Mouse (Mus musculus) cerebellum, adult 18-20 months (tissue): ENCODE measurements at regions not wholly inside any gene's neighbourhood (a gene's known extent, or its start where the extent isn't known, plus 50 kb on each side); places are given as distances from the start of the nearest gene placed in this dataset.
"Not testable (repeated sequence)": the region's sequence is repeated elsewhere in the genome, so short reads cannot be mapped to it uniquely, and the experiment has no call there.

Experiments
- DNase-seq, 2 experiments: peaks; one replicate each; pipeline ENCODE4 v3.0.0; 2021

DNA sequence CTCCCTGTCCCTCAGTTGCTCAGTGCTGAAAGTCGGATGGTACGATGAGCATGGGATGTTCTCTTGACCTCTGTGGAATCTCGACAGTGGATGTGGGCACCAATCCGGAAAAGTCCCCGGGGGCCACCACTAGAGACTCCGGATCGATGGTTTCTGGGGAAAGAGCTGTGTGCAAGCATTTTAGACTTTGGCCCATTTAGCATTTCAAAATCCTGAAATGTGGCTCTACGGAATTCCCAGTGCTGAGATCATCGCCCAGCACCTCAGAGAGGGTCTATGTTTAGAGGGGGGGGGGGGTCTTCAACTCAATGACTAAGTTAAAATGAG lies 68.6 kb downstream of the Tomm20 start:
- DNase-seq: no peak

GRCm38 (mm10) chr8:126876300-126877038 lies 69.2 kb downstream of the Tomm20 start:
- DNase-seq: no peak

- no peak for DNase-seq
These were observed 70.0 kb downstream of the Tomm20 start for GRCm38 (mm10) chr8:126875491-126876155.

DNA sequence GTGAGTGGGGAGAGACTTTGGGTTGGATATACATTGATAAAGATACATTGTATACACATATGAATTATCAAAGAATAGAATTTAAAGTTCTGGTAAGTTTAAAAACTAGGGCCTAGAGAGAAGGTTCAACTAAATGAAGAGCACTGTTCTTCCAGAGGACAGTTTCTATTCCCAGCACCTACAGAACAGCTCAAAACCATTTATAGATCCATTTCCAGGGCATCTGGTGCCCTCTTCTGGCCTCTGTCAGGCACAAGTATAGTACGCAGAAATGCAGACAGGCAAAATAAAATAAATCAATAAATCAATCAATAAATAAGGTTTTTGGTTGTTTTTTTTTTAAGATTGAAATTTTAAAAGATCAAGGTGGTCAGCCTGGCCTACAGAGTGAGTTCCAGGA lies 70.8 kb downstream of the Tomm20 start:
- DNase-seq: no peak

DNA sequence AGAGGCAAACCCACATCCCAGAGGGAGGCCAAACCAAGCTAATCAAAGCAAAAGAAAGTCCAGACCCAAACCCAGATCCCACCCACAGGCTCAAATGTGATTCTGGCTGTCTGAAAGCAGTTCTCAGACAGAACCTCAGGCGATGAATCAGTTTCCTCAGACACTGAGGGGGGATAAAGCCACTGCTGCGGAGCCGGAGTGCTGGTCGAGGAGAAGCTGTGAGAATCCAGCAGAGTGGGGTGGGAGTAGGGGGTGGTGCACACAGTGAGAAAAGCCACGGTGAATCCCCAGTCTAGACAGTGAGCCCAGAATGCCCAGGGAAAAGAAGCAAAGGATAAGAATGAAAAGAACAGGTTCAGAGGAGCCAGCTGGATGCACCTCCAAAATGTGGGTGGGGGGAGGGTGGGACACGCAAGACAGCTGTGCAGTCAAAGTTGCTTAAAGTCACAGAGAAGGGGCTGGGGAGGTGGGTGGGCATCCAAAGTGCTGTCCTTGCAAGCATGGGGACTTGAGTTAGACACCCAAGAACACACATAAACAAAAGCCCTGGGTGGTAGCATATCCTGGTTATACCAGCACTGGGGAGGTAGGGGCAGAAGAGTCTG lies 71.4 kb downstream of the Tomm20 start:
- DNase-seq: no peak

GRCm38 (mm10) chr8:126873306-126873705 lies 72.3 kb downstream of the Tomm20 start:
- no peak for DNase-seq

DNA sequence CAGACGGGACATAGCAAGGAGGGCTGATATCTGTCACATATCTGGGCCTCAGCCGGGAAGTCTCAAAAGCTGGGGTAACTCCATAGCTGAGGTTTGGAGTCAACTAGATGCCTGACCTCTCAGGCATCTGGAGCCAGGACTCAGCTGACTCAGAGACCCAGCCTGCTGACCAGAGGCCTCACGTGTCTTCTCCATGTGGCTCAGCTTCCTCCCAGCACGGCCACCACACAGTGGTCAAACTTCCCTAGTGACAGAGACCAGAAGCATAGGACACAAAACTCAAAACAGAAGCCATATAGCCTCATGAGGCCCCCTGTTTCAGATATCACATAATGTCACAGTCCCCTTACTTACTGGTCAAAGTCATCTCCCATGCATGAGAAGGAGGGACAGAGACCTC lies 73.1 kb downstream of the Tomm20 start:
- no peak for DNase-seq

GRCm38 (mm10) chr8:126872133-126872532 lies 73.5 kb downstream of the Tomm20 start:
- DNase-seq: no peak

DNA sequence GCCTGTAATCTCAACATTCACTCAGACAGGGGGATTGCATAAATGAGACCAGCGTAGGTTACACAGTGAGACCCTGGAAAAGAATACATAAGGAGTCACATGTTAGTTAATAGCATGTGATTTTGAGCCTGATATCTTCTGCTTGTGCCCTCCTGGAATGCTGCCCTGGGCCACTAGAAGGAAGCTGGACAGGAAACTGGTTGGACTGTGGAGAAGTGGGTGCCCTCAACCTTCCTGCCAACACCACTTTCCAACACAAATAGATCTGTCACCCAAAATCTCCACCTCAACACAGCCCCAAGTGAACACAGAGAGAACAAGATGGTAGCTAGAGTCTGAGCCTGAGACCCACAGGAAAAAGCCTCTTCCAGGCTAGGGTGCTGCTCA lies 76.2 kb downstream of the Tomm20 start:
- no peak for DNase-seq

- DNase-seq: no peak
These were observed 76.7 kb downstream of the Tomm20 start for GRCm38 (mm10) chr8:126868831-126869463.

- DNase-seq: no peak
These were observed 78.3 kb downstream of the Tomm20 start for GRCm38 (mm10) chr8:126867121-126867988.

GRCm38 (mm10) chr8:126864314-126864948 lies 81.2 kb downstream of the Tomm20 start:
- DNase-seq: no peak

GRCm38 (mm10) chr8:126863661-126864060 lies 82.0 kb downstream of the Tomm20 start:
- DNase-seq: not testable (repeated sequence)

- DNase-seq: no peak
These were observed 83.9 kb downstream of the Tomm20 start for GRCm38 (mm10) chr8:126861754-126862153.

GRCm38 (mm10) chr8:126860630-126861029 lies 85.0 kb downstream of the Tomm20 start:
- DNase-seq: no peak

DNA sequence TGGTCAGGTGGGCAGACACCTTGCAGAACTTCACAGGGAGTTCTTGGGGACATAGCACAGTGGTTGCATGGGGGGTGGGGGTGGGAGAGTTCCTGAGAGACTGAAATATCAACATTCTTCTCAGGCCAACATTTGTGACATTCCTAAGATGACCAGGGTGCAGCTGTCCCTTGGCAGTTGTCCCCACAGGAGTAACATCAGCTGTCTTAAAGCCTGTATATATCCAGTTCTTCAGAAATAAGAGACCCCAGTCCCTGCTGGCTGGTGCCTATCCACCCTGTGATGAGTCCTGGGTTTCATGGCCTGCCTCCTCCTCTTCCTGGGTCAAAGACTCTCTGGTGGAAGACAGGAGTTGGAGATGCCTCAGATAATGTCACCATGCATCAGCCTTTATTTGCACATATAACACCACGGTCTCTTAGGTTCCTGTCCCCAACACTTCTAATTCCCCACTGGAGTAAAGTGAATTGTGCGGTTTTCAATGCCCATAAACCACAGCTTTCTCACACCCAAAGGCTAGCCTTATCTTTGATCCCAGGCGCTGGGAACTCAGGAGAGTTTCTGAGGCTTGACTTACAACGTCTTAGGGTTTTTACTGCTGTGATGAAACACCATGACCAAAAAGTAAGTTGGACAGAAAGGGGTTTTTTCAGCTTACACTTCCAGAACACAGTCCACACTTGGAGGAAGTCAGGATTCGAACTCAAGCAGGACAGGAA lies 85.8 kb downstream of the Tomm20 start:
- no peak for DNase-seq

- DNase-seq: no peak
These were observed 88.1 kb downstream of the Tomm20 start for GRCm38 (mm10) chr8:126857307-126858203.

DNA sequence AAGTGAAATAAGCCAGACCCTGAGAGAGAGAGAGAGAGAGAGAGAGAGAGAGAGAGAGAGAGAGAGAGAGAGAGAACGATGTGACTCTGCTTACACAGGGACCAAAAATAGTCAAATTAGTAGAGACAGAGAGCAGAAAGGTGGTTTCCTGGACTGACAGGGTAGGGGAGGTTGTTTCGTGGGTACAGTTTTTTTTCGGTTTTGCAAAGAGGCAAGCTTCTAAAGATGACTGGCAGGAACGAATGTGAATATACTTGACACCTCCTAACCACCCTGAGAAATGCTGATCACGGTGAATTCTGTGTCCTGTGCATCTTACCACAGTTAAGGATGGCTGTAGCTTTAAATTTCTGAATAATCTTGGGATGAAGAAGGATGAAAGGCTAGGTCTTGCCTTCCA lies 89.7 kb downstream of the Tomm20 start:
- no peak for DNase-seq

- DNase-seq: no peak
These were observed 90.5 kb downstream of the Tomm20 start for GRCm38 (mm10) chr8:126855056-126855609.
